Mouse (Mus musculus) kidney, postnatal 0 days (tissue): ENCODE measurements around the gene Prmt7. TPM values are rescaled to one million over a fixed set of nuclear protein-coding genes. Genes with fewer than 3 reads are reported as not detected.

Experiments used
- ATAC-seq: fragments of 200-750 bp; cut with Nextera tagmentation; replicated peaks from 2 replicates; pipeline ENCODE4 v1.8.0; 2017; ENCODE audit warnings: low read depth, moderate number of reproducible peaks, moderate TSS enrichment, moderate library complexity; ENCODE audit not compliant: low FRiP score
- DNase-seq: peaks from one replicate; pipeline ENCODE4 v3.0.0-alpha.2; 2016; ENCODE audit warnings: low spot score
- H3K27ac ChIP-seq: fragments of 300-500 bp; sonication (generic); 2 replicates; pipeline ENCODE4 v1.5.1; 2014; ENCODE audit warnings: mild to moderate bottlenecking
- H3K27me3 ChIP-seq: fragments of 300-500 bp; sonication (generic); 2 replicates; pipeline ENCODE4 v1.6.1; 2014; ENCODE audit warnings: low read length, mixed read lengths; ENCODE audit not compliant: insufficient read depth
- H3K36me3 ChIP-seq: fragments of 300-500 bp; sonication (generic); 2 replicates; pipeline ENCODE4 v1.6.1; 2014; ENCODE audit warnings: low read length, mixed read lengths; ENCODE audit not compliant: insufficient read depth
- H3K4me1 ChIP-seq: fragments of 300-500 bp; sonication (generic); replicated peaks from 2 replicates; pipeline ENCODE4 v1.6.1; 2014; ENCODE audit warnings: antibody characterized with exemption, low read length, mixed read lengths; ENCODE audit not compliant: insufficient read depth
- H3K4me2 ChIP-seq: fragments of 300-500 bp; sonication (generic); 2 replicates; pipeline ENCODE4 v1.6.1; 2014; ENCODE audit warnings: mild to moderate bottlenecking, low read length, moderate library complexity, mixed read lengths
- H3K4me3 ChIP-seq: fragments of 300-500 bp; sonication (generic); replicated peaks from 2 replicates; pipeline ENCODE4 v1.5.1; 2014; ENCODE audit warnings: low read depth, low read length
- H3K9ac ChIP-seq: fragments of 300-500 bp; sonication (generic); 2 replicates; pipeline ENCODE4 v1.6.1; 2014; ENCODE audit warnings: low read depth, low read length
- H3K9me3 ChIP-seq: fragments of 300-500 bp; sonication (generic); replicated peaks from 2 replicates; pipeline ENCODE4 v1.6.1; 2016; ENCODE audit warnings: low read length, inconsistent platforms, mixed read lengths
- CTCF ChIP-seq: IDR thresholded peaks from 2 replicates; pipeline ENCODE4 v1.5.1; 2016; ENCODE audit warnings: antibody characterized with exemption, low read depth, mild to moderate bottlenecking, moderate library complexity
- WGBS: fragments of 180-500 bp; shearing (Covaris S2); extraction: QIAGEN DNeasy Blood & Tissue Kit; methylation state at CpG from one replicate; pipeline ENCODE4 v1.1.7; 2014; 5-methylcytosine and 5-hydroxymethylcytosine counted together
- polyA plus RNA-seq: library from polyadenylated mRNA; unstranded; fragments of >200 nt; fragmentation: Nextera tagmentation; extraction: Ambion mirVana; gene quantifications from 2 replicates; pipeline ENCODE4 v1.2.1, GENCODE M21; 2015

Prmt7 gene
- polyA plus RNA-seq, 1 experiment from 2014 or later: 30.1 TPM

- Histone ChIP-seq H3K9ac (no peak overlapping the region), H3K27ac (no peak overlapping the region), H3K27me3 (no peaks in the 10 kb centered on the region), H3K9me3 (no peaks in the 10 kb centered on the region), H3K4me2 (no peak overlapping the region), H3K4me3 (no peak overlapping the region), H3K36me3 (no peaks in the 10 kb centered on the region), H3K4me1 (no peaks in the 10 kb centered on the region)
- DNase-seq: no peak
- 83% methylated on average over 4 of the region's 4 CpGs for WGBS
- ATAC-seq: no peak
- no peak for TF ChIP-seq CTCF
Observed at GRCm38 (mm10) chr8:106260894-106261293, 50.2 kb downstream of the Prmt7 start.

- H3K27ac ChIP-seq: no peak overlapping the region
- ATAC-seq (no peak), DNase-seq (no peak)
- WGBS: 41% methylated on average over 5 of the region's 5 CpGs
- no peak for TF ChIP-seq CTCF
- no peaks in the 10 kb centered on the region for H3K4me1 ChIP-seq
- H3K9ac ChIP-seq: no peak overlapping the region
- H3K9me3 ChIP-seq: no peaks in the 10 kb centered on the region
- H3K4me3 ChIP-seq: no peak overlapping the region
- H3K4me2 ChIP-seq: no peak overlapping the region
- no peaks in the 10 kb centered on the region for H3K27me3 ChIP-seq
- no peaks in the 10 kb centered on the region for H3K36me3 ChIP-seq
Observed at GRCm38 (mm10) chr8:106262343-106262742, 51.6 kb downstream of the Prmt7 start.

DNA sequence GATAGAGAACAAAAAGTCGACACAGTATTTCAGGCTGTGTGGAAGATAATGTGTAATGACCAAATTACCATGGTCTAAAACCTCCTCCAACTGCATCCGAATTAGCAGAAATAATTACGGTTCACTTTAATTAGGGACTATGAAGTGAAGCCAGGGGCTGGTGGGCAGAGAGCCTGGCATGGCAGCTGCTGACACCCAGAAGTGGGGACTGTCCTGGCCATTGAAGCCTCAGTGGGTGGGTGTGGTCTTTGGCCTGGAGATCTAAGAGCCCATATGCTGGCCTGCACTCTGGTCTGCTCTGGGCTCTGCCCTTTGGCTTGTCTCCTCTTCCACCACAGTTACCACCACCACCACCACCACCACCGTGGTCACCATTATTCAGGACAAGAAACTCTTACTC is 53.2 kb downstream of the Prmt7 start:
- DNase-seq (no peak), ATAC-seq (no peak)
- TF ChIP-seq CTCF: no peak
- Histone ChIP-seq H3K36me3 (no peaks in the 10 kb centered on the region), H3K27me3 (no peaks in the 10 kb centered on the region), H3K27ac (no peak overlapping the region), H3K9me3 (no peaks in the 10 kb centered on the region), H3K4me1 (no peaks in the 10 kb centered on the region), H3K4me3 (no peak overlapping the region), H3K4me2 (no peak overlapping the region), H3K9ac (no peak overlapping the region)
- 94% methylated on average over 4 of the region's 4 CpGs for WGBS

GRCm38 (mm10) chr8:106265398-106265797 is 54.7 kb downstream of the Prmt7 start:
- DNase-seq (no peak), ATAC-seq (no peak)
- Histone ChIP-seq H3K4me3 (no peak overlapping the region), H3K36me3 (no peaks in the 10 kb centered on the region), H3K9me3 (no peaks in the 10 kb centered on the region), H3K9ac (no peak overlapping the region), H3K27ac (no peak overlapping the region), H3K4me1 (no peaks in the 10 kb centered on the region), H3K4me2 (no peak overlapping the region), H3K27me3 (no peaks in the 10 kb centered on the region)
- TF ChIP-seq CTCF: no peak
- WGBS: 84% methylated on average over 17 of the region's 17 CpGs

GRCm38 (mm10) chr8:106268710-106269346 is 58.1 kb downstream of the Prmt7 start:
- DNase-seq (no peak), ATAC-seq (no peak)
- Histone ChIP-seq H3K27me3 (no peaks in the 10 kb centered on the region), H3K4me3 (no peak overlapping the region), H3K9me3 (no peaks in the 10 kb centered on the region), H3K27ac (no peak overlapping the region), H3K36me3 (no peaks in the 10 kb centered on the region), H3K4me1 (no peaks in the 10 kb centered on the region), H3K9ac (no peak overlapping the region), H3K4me2 (no peak overlapping the region)
- WGBS: 50% methylated on average over 5 of the region's 5 CpGs
- no peak for TF ChIP-seq CTCF

DNA sequence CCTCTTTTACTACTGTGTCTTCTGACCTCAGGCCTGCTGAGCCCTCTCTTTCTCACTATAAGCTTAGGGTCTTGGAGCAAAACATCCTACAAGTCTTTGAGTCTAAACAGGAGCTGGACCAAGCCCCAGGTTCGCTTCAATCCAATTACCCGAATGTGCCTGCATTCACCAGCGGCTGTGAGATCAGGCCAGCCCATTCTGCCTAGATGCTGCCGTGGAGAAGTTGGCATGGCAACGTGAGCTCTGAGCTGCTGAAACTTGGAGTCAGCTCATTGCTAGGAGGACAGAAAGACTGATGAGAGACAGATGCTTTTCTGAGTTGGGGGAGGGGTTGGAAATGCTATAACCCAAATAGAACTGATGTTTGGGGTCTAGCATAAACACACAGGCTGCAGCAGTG is 60.1 kb downstream of the Prmt7 start:
- Histone ChIP-seq H3K4me2 (no peak overlapping the region), H3K9me3 (no peaks in the 10 kb centered on the region), H3K36me3 (no peaks in the 10 kb centered on the region), H3K4me1 (no peaks in the 10 kb centered on the region), H3K27me3 (no peaks in the 10 kb centered on the region), H3K27ac (no peak overlapping the region), H3K9ac (no peak overlapping the region), H3K4me3 (no peak overlapping the region)
- DNase-seq (no peak), ATAC-seq (no peak)
- 37% methylated on average over 5 of the region's 5 CpGs for WGBS
- TF ChIP-seq CTCF: no peak

GRCm38 (mm10) chr8:106271378-106271777 is 60.6 kb downstream of the Prmt7 start:
- no peak overlapping the region for H3K9ac ChIP-seq
- no peak overlapping the region for H3K4me2 ChIP-seq
- no peak overlapping the region for H3K27ac ChIP-seq
- WGBS: 85% methylated on average over 4 of the region's 4 CpGs
- no peaks in the 10 kb centered on the region for H3K27me3 ChIP-seq
- ATAC-seq (no peak), DNase-seq (no peak)
- no peaks in the 10 kb centered on the region for H3K9me3 ChIP-seq
- H3K4me1 ChIP-seq: no peaks in the 10 kb centered on the region
- H3K36me3 ChIP-seq: no peaks in the 10 kb centered on the region
- TF ChIP-seq CTCF: no peak
- H3K4me3 ChIP-seq: no peak overlapping the region
